Mouse (Mus musculus) kidney, postnatal 25 days (tissue): ENCODE measurements at regions not wholly inside any gene's neighbourhood (a gene's known extent, or its start where the extent isn't known, plus 50 kb on each side); places are given as distances from the start of the nearest gene placed in this dataset.

ENCODE experiments used
- DNase-seq, 2 experiments: peaks; one replicate each; pipeline ENCODE4 v3.0.0; 2021; ENCODE audit warnings: mixed read lengths in 2 of 2

DNA sequence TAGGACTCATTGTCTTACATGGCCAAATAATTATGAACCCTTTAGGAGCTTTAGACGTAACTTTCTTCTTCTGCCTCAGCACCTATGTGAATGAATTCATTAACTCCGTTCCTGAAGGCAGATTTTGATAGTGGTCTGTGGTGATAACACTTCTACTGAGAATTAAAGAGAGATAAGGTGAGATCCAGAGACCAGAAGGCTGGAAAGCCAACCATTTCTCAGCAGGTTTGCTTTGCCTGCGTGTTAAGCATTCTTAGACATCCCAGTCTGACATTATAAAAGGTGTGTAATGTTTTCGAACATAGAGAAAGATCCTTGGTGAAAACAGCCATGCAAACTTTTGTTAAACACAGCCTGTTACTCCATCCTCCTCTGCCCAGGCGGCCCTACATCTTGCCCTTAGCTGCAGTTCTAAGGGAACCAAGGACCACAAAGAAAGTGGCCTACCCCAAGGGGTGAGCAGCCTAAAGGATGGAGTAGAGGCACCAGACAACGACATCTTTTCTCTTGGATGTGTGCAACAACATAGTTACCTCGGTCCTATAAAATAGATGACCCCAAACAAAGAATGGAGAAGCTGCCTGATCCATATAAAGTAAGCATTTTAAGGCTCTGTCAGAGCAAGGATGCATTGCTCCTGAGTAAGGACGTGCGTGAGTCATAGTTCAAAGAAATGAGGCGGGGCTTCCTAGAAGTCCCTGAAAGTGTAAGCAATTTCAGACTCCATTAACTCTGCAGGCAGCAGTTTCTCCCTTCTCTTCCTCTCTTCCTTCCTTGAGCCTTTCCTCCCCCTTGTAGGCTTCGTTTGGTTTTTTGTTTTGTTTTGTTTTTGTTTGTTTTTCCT, 55.1 kb upstream of the Xpr1 start:
- DNase-seq, result no peak

DNA sequence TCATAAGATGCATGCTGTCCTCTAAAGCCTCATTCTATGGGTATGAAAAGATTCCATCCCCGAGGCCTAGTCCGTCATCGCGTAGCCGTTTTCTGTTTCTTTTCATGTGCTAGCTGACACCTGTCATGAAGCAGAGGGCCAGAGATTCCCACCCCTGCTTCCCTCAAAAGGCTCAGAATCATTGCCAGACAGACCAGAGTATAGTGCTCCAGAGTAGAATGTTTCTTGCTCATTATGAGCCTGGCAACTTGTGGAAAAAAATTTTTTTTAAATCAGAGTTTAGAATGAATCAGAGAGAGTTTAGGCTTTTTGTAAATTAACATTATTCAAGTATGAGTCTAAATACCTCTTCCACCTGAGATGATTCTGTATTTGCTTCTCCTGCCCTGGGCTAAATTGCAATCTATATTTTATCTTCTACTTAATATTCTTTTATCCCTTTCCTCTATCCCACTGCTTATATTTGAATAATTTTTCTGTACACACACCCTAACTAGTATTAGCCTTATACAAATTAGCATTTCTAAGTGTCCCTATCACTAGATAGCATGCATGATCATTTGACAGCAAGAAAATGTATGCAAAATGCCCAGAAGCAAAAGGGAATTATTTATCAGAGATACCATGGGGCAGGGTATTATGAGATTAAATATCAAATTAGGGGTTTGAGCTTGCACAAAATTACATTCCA, 55.9 kb upstream of the Xpr1 start:
- DNase-seq, result no peak

DNA sequence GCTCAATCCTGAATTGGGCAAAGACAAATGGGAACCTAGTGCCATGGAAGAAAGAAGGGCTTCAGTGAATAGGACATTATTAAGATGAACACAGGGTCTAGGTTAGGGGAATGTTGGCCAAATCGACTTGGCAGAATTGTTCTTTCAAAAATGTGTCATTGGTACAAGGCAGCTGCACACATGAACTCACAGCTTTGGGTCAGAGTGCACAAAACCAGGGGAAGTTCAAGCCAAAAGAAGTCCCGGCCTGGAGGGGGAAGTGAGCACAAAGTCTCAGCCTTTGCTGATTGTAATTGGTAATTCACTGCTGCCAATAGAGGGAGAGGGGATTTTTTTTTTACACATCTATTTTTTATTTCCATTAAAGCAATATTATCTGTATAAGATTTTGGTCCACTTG, 57.8 kb upstream of the Xpr1 start:
- no peak for DNase-seq

DNA sequence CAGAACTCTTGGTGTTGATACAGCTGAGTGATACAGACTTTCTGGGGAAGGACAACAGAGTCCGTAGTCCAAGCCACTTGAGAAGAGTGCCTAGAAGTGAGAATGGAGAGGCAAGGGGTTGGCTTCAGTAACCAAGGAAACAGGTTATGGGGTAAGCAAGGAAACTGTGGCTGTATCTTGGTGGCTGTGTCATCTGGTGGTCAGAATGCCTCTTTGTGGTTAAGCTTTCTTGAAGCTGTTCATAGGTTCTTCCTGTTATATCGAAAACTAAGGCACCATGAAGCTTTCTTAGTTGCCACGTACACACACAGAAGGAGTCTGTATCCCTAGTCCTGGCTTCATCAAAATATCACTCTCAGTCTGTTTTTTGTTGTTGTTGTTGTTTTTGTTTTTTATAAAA, 59.0 kb upstream of the Xpr1 start:
- DNase-seq, result no peak

GRCm38 (mm10) chr1:155482148-155482547, 64.9 kb upstream of the Xpr1 start:
- no peak for DNase-seq

DNA sequence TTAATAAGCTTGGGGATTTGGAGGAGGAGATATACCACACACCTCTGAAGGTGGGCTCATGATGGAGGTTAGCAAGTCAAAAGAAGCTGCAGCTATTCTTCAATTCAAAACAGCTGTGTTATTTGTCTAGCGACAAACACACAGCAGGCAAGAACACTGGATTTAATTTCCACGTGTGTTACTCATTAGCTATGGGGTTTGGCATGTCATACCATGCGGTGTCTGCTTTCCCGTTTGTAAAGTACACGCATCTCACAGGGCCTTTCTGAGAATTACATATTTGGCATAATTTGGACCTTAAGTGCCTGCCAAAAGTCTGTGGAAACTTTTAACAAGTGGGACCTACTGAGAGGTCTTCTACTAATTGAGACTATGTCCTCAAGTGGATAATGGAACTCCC, 65.5 kb upstream of the Xpr1 start:
- DNase-seq, result no peak

GRCm38 (mm10) chr1:155483693-155484092, 66.5 kb upstream of the Xpr1 start:
- DNase-seq, result no peak

- no peak for DNase-seq
Observed at GRCm38 (mm10) chr1:155487796-155488195, 70.1 kb upstream of the Acbd6 start.

DNA sequence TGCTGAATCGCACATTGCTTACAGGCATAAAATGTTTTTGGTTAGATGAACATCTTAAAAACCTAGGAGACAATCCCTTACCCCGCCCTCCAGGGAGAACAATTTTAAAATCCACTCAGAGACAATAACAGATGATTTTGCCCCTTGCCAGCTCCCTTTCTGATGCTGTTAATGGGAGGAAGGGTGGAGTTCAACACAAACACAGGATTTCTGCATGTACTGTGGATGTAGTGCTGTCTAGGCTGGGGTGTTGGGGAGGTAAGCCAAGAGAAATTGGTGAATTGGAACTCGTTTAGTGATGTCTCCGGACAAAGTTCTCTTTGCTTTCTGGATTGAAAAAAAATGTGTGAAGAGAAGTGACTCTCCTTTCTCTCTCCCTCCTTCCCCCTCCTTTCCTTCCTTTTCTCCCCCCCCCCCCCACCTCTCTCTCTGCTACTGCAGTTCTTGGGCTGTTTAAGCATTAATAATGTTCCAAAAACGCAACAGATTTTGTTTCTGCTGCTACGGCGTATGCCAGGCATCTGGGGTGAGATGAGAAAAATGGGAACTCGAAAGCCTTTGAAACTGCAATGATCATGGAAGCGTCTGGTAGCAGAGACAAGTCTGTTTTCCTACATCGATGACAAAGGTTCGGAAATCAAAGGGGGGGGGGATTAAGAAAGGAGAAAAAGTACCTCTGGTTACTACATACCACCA, 68.8 kb upstream of the Acbd6 start:
- DNase-seq, result peak in 1 of 2 experiments; percentile 8

- no peak for DNase-seq
Observed at GRCm38 (mm10) chr1:155490131-155490530, 67.8 kb upstream of the Acbd6 start.

GRCm38 (mm10) chr1:155491205-155492026, 66.5 kb upstream of the Acbd6 start:
- DNase-seq, result peak; percentile 26 to 53

DNA sequence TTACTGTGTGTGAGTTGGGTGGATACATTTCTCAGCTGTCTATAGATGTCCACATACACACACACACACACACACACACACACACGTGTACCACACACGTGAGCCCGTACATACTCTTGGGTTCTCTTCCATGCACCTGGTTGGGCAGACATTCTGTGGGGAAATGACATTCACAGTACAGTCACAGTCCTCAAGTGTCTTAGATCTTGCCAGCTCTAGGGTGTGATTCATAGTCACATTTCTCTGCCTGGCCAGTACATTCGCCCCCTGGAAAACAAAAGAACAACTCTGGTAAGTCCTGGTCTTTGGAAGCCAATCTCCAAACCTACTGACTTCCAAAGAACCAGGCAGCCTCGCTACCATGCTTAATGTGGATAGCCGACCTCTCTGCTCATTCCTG, 64.6 kb upstream of the Acbd6 start:
- DNase-seq, result no peak

- no peak for DNase-seq
Observed at GRCm38 (mm10) chr1:155493799-155494198, 64.1 kb upstream of the Acbd6 start.

- no peak for DNase-seq
Observed at GRCm38 (mm10) chr1:155494347-155494746, 63.6 kb upstream of the Acbd6 start.

GRCm38 (mm10) chr1:155499735-155500134, 58.2 kb upstream of the Acbd6 start:
- DNase-seq, result no peak

DNA sequence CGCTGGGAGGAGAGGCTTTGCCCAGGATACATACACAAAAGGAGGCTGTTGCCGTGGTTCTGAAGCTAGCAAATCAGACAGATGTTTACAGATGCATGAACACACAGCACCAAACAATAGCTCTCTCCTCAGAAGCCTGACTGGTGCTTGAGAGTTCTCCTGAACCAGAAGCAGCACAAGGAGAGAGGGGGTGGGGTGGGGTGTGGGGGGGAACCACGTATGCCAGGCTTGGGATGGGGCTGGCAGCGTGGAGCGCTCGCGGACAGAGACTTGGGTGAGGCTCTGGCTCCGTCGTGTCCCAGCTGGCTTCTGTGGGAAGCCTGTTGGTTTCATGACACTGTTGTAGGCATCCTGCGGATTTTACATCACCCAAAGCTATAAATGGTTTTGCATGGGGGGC, 55.1 kb upstream of the Acbd6 start:
- DNase-seq, result no peak

GRCm38 (mm10) chr1:155504581-155505328, 53.2 kb upstream of the Acbd6 start:
- DNase-seq, result peak; percentile 17 to 54

- DNase-seq, result no peak
Observed at GRCm38 (mm10) chr1:155505361-155506077, 52.4 kb upstream of the Acbd6 start.
